Mouse (Mus musculus): ENCODE measurements around the gene Egf.

- TF ChIP-seq POLR2A (IDR thresholded peaks at IDR 0.05; ENCODE audit: insufficient read depth, low read length) = no peak
- TF ChIP-seq CTCF (IDR thresholded peaks at IDR 0.05; ENCODE audit: low read depth, low read length) = no peak
- TF ChIP-seq EP300 (IDR thresholded peaks at IDR 0.05; ENCODE audit: insufficient read depth, low read depth, low read length) = no peak
Measured at GRCm38 (mm10) chr3:129656540-129656939, 98.6 kb downstream of the Egf start.
